Mouse (Mus musculus) gastrocnemius, postnatal 25 days (tissue): Measurements from ENCODE around the gene Cmtm3. TPM values are rescaled to one million over a fixed set of nuclear protein-coding genes. Genes with fewer than 3 reads are reported as not detected.
"Not testable (repeated sequence)": the region's sequence is repeated elsewhere in the genome, so short reads cannot be mapped to it uniquely, and the experiment has no call there.

ENCODE experiments used
- DNase-seq: peaks from one replicate; pipeline ENCODE4 v3.0.0; 2022
- long read RNA-seq, 2 experiments: library from polyadenylated mRNA; stranded (forward); transcript quantifications; one replicate each; pipeline ENCODE4 v2.0.0; 2021
- total RNA-seq, 2 experiments: library from RNA; stranded (reverse); gene quantifications; 1 replicate in 1 of 2; 2 replicates in 1 of 2; pipeline ENCODE4 v1.2.3; 2021

The Cmtm3 gene
- 10 to 100 TPM in 1 of 2 experiments, 1 to 10 TPM in 1; 8.5 to 10.3 TPM for total RNA-seq
- long read RNA-seq, experiment 1, partial matches to known transcripts: 0 of 2 reads
- long read RNA-seq, experiment 1, other reads (novel, unspliced or antisense): 1 of 2 reads
- long read RNA-seq, experiment 2, partial matches to known transcripts: 0 of 2 reads
- long read RNA-seq, experiment 2, other reads (novel, unspliced or antisense): 2 of 2 reads

DNA sequence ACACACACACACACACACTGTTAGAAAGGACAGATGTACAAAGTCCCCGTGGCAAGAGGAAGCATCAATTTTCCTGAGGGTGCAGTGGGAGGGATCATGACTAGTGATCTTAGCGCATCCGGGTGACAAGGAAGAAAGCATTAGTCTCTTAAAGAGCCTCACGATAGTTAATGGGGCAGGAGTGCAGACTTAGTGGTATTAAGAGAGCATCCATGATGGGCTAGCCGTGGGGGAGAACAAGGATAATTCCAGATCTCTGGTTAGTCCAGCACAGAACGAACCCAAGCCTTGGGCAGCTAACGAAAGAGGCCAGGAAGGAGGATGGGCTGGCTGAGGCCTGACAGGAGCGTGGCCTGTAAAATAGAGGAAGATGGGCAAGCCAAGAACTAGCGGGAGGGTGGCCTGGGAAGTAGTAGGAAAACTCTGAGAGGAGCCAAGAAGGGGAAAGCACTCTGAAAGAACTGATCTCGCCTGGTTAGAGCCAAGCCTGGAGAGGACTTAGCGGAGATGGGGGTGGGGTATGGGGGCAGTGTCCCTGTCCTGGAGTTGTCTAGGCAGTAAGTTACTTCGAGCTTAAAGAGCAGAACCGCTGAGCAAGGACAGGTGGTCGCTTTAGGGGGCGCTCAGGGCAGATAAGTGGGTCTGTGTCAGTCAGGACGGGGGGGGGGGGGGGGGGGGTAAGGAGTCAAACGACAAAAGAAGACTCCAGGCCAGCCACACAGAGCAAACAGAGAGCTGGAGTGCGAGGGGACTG, at the start of gene Cmtm3:
TSS of gene Cmtm3 (plus strand) at position 182 of the 754 bp plus-strand sequence.
- DNase-seq: peak; percentile 44

DNA sequence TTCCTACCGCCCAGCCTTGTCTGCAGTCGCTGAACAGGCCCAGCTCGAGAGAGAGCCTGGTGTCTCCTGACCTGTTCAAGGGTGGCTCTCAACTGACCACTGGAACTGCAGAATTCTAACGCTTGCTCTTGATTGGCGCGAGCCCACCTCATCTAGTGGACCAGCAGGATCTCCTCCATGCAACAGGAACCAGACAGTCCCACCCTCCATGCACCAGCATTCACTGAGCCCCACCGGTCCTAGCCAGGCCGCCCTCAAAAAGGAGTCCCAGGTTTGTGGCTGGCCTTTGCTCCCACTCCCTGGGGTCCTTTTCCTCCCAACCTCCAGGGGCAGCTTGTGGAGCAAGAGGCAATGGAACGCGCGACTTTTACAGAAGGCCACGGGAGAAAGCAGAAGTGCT, 46.1 kb upstream of the Cmtm3 start, which contains the start of gene Cmtm2a:
TSS of gene Cmtm2a (minus strand) at position 101 of the 400 bp plus-strand sequence.
- DNase-seq: not testable (repeated sequence)

DNA sequence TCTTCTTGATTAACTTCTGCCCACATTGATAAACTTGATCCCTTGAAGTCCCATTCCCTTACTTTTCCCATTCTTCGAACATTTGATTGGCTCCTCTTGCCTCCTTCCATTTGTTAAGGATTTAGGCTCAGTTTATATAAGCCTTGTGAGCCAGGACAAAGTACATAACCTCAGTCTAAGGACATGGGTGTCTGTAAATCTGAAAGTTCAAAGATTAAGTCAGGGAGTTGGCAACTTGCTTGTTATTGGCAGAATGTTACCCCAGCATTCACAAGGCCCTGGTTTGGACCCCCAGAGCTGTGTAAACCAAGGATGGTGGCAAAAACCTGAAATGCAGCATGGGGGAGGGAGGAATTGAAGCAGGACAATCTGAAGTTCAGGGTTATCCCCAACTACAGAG, 44.8 kb upstream of the Cmtm3 start:
- no peak for DNase-seq

DNA sequence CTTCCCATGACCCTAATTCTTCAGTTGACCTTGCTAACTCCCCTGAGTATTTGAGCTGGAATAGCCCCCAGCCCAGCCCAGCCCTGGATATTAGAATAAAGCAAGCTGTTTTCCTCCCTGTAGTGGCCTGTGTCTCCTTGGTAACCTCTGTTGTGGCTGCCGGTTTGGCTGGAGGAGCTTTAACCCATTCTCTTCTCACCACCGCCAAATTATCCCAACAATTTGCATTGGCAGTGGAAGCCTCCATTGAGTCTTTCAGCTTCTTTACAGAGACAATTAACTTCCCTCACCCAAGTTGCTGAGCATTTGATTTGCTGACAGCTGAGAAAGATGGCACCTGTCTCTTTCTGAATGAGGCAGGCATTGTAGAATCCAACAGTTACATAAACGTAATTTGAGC, 37.6 kb upstream of the Cmtm3 start:
- DNase-seq: peak; percentile 8

DNA sequence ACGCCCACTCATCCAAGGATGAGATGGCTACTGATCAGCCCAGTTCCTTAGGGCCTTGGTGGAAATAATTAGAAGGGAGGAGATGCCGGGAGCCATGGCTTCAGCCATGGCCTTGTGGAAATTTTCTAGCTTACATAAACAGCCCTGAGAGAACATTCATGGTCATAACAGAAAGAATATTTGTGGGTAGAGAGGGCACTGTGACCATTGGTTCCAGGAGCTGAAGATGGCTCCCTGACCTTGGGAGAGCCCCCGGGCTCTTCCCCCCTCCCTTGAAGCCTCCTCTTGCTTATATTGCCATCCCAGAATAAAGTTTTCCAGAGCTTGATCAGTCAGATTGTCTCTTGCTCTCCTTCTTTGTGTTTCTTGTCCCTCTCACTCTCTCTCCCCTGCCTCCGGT, 36.7 kb upstream of the Cmtm3 start:
- not testable (repeated sequence) for DNase-seq

DNA sequence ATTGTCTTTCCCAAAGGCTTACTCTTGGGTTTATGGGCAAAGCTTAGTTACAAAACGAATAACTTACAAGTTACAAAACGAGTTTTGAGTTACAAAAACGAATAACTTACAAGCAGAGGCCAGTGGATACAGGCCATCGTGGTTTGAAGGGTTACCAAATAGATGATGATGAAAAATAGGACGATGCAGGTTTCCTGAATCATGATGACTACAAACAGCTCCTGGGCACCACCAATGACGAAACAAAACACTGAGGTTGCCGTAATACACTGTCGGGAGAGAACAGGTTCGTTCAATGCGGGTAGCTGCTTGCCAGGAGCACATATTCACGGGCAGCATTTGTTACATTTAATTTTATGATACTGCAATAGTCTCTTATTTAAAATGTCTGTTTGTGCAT, 34.2 kb upstream of the Cmtm3 start:
- no peak for DNase-seq

DNA sequence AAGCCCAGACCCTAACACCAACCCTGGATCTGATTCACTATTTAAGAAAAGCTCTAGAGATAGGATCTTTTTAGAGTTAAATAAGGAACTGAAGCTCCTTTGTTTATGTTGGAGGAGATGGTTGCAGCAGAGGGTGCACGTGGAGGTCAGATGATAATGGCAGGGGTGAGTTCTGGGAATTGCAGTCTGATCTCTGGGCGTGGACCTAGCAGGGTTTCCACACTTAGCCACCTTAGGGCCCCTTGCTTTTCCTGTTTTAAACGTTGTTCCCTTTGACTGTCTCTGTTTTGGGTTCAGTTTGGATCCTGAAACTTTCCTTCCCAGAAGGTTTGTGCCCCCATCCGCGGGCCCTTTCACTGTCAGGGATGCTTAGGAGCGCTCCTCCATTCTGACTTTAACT, 30.9 kb upstream of the Cmtm3 start:
- not testable (repeated sequence) for DNase-seq

DNA sequence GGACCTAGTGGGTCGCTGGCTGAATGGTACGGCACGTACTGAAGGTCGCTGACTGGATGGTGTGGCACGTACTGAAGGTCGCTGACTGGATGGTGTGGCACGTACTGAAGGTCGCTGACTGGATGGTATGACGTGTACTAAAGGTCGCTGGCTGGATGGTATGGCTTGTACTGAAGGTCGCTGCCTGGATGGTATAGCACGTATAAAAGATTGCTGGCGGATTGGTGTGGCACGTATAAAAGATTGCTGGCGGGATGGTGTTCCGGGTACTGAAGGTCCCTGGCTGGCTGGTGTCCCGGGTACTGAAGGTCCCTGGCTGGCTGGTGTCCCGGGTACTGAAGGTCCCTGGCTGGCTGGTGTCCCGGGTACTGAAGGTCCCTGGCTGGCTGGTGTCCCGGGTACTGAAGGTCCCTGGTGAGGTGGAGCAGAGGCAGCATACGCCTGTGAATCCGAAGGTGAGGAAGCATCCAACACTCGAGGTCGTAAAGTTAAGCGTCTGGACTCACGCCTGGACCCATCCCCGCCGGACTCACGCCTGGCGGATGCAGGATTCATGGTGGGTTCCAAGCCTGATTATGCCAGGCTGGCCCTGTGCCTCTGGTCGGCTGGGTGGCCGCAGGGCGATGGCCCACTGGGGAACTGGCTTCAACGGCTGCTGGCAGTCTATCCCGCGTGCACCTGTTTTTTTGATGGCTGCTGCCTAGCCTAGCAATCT, 29.6 kb upstream of the Cmtm3 start, which contains the start of the genes Gm45711 and Cmtm1:
TSS of gene Gm45711 (minus strand) at position 641 of the 715 bp plus-strand sequence.
TSS of gene Cmtm1 (minus strand) at position 705 of the 715 bp plus-strand sequence.
- peak; percentile 83 for DNase-seq

DNA sequence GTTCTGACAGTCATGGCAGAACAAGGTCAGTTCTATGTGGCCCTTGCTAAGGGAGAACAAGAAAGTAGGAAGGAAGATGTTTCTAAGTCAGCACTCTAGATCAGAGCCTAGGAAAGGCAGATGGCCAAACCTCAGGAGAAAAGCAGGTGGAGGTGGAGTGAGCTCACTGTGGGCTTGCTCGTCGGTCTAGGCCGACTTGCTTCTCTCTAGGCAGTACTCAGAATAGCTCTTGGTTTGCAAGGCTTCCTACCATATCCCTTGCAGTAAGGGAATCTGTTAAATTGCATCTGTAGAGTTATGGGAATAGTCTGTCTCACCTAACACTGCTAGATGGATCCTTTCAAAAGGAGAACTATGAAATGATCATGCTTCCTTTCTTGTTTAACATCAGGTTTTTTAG, 27.2 kb upstream of the Cmtm3 start:
- not testable (repeated sequence) for DNase-seq

DNA sequence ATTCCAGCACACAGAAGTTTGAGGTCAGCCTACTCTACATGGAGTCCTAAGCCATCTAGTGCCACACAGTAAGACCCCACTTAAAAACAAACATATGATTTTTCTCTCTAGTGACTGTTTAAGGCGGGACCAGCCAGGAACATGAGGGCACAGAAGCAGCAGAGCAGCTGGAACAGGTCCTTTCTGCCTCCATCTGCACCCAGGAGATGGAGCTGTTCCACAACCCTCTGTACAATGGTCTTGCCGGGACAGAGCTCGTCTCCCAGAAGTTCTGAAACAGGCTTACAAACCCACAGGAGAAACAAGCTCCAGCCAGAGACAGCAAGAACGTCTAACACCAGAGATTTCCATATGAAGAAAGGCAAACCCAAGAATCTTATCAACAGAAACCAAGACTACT, 25.9 kb upstream of the Cmtm3 start:
- DNase-seq: no peak

DNA sequence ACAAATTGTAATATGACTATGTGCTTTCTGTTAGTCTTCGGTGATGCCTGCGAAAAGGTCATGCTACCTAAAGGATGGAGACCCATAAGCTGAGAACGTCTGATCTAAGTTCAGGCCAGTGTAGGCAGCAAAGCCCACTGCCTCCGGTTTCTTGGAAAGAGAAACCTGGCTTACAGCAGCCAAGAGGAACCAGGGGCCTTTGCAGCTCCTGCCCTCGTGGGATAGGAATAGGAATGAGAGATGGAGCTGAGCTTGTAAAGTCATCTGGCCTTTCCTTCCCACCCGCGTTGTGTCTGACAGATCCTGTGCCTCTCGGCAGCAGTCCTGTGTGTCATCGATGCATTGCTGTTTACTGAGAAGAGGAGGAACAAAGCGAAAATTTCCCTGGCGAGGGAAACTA, 17.9 kb upstream of the Cmtm3 start, which contains the start of gene Gm11020:
TSS of gene Gm11020 (plus strand) at position 301 of the 400 bp plus-strand sequence.
- DNase-seq: not testable (repeated sequence)

DNA sequence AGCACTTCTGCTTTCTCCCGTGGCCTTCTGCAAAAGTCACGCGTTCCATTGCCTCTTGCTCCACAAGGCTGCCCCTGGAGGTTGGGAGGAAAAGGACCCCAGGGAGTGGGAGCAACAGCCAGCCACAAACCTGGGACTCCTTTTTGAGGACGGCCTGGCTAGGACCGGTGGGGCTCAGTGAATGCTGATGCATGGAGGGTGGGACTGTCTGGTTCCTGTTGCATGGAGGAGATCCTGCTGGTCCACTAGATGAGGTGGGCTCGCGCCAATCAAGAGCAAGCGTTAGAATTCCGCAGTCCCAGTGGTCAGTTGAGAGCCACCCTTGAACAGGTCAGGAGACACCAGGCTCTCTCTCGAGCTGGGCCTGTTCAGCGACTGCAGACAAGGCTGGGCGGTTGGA, 17.3 kb upstream of the Cmtm3 start, which contains the start of gene Cmtm2b:
TSS of gene Cmtm2b (plus strand) at position 301 of the 400 bp plus-strand sequence.
- not testable (repeated sequence) for DNase-seq

DNA sequence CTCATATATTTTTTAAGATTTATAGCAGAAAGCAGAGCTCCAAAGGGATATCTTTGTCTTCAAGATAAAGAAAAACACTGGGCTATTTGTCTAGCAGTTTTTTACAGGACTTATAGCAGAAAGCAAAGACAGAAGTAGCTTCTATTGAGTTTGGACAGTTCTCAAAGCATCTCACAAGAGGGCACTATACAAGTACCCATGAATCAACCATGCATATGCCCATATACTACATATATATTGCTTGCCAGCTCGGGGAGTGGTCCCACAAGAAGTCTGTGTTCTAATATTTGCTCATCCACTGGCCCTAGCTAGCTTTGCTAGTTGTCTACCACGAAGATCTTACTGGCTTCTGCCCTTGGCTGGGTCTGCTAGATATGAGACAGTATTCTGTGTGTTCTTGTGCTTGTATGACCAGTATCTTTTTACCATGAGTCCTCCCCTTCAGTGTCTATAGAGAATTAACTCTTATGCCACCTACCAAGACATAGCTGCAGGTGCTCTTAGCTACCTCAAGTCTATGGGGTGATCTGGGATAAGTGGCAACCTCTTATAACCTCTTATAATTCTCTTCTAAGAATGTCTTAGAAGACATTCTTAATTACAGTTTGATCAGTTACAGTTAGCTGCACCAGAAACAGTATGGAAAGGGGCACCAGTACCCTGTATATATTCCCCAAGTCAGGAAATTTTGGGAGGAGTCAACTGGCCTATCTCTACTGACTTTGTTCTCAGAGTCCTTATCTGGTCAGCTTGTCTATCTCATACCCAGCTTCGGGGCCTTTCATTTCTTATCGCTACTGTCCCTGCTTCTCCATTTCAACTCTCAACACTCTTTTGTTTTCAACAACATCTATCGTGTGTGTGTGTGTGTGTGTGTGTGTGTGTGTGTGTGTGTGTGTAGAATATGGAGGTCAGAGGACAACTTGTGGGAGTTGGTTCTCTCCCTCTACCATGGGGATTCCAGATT, 6.3 kb upstream of the Cmtm3 start:
- no peak for DNase-seq

DNA sequence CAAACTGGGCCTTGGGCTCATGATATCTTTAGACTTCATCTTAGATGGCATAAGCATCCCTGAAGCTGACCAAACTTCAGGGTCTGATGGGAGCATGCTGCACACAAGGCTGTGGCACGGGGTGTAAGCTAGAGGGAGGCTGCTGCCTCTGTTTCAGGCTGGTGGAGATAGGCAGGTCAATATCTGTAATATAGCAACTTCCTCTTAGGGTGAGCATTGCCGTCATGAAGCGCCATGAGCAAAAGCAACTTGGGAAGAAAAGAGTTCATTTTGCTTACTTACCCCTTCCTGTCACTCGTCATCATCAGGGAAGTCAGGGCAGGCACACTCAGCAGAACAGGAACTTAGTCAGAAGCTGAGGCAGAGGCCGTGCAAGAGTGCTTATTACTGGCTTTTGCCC, 5.4 kb upstream of the Cmtm3 start:
- DNase-seq: no peak

DNA sequence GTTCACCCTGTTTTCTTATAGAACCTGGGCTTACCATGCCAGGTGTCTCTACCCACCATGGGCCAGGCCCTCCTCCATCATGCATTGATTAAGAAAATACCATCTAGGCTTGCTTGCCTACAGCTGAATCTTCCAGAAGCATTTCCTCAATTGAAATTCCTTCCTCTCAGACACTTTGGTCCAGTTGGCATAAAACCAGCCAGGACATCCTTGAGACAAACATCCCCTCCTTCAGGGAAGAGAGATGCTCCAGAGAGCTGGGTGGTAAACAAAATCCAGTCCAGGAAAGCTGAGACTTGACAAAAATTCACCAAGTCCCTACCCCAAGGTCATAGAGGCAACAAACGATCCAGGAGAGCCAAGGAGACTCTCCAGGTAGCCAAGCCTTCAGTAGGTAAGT, 5.0 kb upstream of the Cmtm3 start:
- DNase-seq: no peak

DNA sequence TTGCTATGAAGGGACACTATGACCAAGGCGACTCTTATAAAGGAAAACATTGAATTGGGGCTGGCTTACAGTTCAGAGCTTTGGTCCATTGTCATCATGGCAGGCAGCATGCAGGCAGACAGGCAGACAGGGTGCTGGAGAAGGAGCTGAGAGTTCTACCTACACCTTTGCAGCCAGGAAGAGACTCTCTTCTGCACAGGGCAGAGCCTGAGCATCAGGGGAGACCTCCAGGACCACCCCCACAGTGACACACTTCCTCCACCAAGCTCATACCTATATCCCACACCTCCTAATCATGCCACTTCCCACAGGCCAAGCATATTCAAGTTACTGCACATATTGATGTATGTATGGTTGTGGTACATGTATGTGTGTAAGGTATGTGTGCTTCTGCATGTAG, 2.4 kb upstream of the Cmtm3 start:
- no peak for DNase-seq

DNA sequence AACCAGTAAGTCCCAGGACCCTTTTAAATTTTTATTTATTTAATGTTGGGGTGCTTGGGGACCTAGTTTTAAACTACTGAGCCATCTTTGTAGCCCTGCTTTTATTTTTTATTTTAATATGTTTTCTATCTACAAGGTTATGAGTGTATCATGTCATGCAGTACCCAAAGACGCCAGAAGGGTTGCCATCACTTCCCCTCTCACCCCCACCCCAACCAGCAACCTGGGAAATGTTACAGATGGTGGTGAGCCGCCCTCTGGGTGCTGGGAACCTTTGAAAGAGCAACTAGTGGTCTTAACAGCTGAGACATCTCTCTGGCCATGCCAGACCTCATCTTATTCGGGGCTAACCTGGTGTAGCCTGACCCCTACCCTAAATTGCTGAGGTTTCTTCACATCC, 1.3 kb upstream of the Cmtm3 start:
- DNase-seq: no peak

DNA sequence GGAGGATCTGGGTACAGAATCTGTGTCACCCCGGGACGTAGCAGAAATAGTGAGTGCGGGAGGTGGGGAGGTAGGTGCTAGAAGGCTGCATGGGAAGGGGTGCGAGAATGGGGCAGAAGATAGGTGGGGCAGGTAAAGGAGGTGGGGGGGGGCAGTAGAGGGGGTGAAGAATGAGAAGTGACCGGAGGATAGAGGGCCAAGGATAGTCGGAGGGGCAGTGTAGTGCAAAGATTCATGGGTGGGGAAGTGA, 698 bp downstream of the Cmtm3 start:
- DNase-seq: no peak

DNA sequence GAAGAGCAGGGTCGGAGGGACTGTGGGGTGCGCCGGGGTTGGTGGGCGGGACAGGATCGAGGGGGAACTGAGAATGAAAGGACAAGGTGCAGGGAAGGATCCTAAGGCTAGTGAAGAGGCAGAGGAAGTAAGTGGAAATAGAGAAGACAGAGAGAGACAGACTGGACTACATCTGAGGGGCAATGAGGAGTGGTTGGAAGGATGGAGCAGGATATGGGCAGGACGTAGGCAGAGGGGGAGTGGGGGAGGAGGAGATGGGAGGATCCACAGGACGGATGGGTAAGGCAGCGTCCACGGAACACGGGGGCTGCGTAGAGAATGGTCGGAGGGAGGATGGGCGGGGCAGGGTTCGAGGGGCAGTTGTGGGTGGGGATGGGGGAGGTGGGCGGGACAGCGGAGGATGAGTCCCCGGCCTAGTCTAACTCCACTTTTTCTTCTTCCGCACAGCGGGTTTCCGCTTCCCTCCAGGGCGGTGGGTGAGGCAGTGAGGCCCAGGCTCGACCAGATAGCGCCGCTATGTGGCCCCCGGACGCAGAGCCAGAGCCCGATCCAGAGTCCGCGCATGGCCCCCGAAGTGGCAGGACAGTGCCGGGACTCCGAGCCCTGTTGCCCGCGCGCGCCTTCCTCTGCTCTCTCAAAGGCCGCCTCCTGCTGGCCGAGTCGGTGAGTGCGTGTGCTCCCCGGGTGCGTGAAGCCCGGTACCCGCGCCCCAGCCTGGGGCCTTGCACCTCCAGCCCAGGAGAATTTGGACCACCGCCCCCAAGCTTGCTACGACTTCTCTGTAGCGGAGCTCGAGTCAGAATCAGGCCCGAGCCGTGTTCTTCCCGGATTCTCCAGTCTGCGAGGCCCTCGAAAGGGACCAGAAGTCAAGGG, 1.3 kb downstream of the Cmtm3 start:
- DNase-seq: peak; percentile 78

DNA sequence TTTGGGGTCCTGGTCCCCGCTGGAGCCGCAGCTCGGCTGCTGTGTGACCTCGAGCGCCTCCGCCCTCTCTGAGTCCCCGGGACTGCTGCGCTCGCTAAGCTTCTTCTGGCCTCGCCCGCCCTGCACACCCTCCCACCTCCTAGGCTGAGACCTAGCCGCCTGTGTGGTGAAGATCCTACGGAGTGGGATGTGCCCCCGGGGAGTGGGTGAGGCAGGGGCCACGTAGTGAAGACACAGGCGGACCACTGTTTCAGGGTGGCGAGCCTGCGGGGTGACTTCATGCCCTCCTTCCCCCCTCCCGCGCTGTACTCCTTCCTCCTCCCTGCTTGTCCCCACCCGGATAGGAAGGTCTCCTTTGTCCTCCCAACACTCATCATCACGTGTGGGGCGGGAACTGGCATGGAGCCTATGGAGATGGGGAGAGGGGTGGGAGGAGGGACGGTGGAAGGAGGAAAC, 1.9 kb downstream of the Cmtm3 start:
- peak; percentile 78 for DNase-seq

DNA sequence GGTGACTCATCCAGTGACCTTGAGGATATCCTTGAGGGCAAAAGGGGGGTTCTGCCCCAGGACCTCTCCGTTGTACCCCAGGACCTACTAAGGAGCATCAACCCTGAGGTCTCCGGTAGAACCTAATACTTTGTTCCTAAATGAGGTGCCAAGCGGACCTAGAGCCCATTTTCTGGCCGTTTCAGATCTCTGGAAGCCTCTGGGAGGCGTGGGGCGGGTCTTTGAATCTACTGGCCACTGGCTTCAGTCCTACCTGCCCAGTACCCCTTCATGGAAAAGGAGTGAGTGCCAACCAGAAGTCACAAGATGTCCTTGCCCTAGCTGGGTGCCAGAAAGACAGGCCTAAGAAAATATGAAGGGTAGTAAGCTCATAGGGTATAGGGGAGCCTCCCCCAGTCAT, 2.5 kb downstream of the Cmtm3 start:
- no peak for DNase-seq
